Mouse (Mus musculus): ENCODE data around the gene Sf1. TPM values are rescaled to one million over a fixed set of nuclear protein-coding genes. Genes with fewer than 3 reads are reported as not detected.

Gene Sf1
- 10 to 100 TPM; 55.3 to 56.7 TPM for polyA plus RNA-seq (2017; shearing (Covaris generic))

GRCm38 (mm10) chr19:6363411-6364240 lies at the start of gene Sf1:
Gene Sf1, plus strand, starts transcription at chr19:6363690.
- ATAC-seq, result peak; percentile 84

GRCm38 (mm10) chr19:6313796-6314195 lies 49.7 kb upstream of the Sf1 start:
- no peak for ATAC-seq

GRCm38 (mm10) chr19:6314513-6314912 lies 49.0 kb upstream of the Sf1 start:
- ATAC-seq, result no peak

GRCm38 (mm10) chr19:6315573-6315972 lies 47.9 kb upstream of the Sf1 start:
- no peak for ATAC-seq

GRCm38 (mm10) chr19:6318145-6318544 lies 45.3 kb upstream of the Sf1 start:
- no peak for ATAC-seq

- no peak for ATAC-seq
Observed at GRCm38 (mm10) chr19:6321358-6321757, 42.1 kb upstream of the Sf1 start.

- no peak for ATAC-seq
Observed at GRCm38 (mm10) chr19:6321786-6322621, 41.5 kb upstream of the Sf1 start.

- ATAC-seq, result no peak
Observed at GRCm38 (mm10) chr19:6324751-6325150, 38.7 kb upstream of the Sf1 start.

- ATAC-seq, result no peak
Observed at GRCm38 (mm10) chr19:6331178-6331577, 32.3 kb upstream of the Sf1 start.

- peak; percentile 47 for ATAC-seq
Observed at GRCm38 (mm10) chr19:6331719-6332516, 31.6 kb upstream of the Sf1 start.

- no peak for ATAC-seq
Observed at GRCm38 (mm10) chr19:6333761-6334595, 29.5 kb upstream of the Sf1 start.

- ATAC-seq, result peak; percentile 91
Observed at GRCm38 (mm10) chr19:6334673-6335457, 28.6 kb upstream of the Sf1 start, which contains the start of gene Men1. Gene Men1, plus strand, starts transcription at chr19:6334979.

GRCm38 (mm10) chr19:6335458-6335827 lies 28.0 kb upstream of the Sf1 start:
- no peak for ATAC-seq

GRCm38 (mm10) chr19:6336920-6337319 lies 26.6 kb upstream of the Sf1 start:
- no peak for ATAC-seq

GRCm38 (mm10) chr19:6338171-6338570 lies 25.3 kb upstream of the Sf1 start:
- no peak for ATAC-seq

- no peak for ATAC-seq
Observed at GRCm38 (mm10) chr19:6338716-6339115, 24.8 kb upstream of the Sf1 start.

GRCm38 (mm10) chr19:6339191-6339590 lies 24.3 kb upstream of the Sf1 start:
- ATAC-seq, result no peak

GRCm38 (mm10) chr19:6339890-6340504 lies 23.5 kb upstream of the Sf1 start:
- peak; percentile 66 for ATAC-seq

GRCm38 (mm10) chr19:6340524-6341452 lies 22.7 kb upstream of the Sf1 start, which contains the start of gene Map4k2:
Gene Map4k2, plus strand, starts transcription at chr19:6341135.
- ATAC-seq, result peak; percentile 80

Data from CD4-positive, CD25-positive, alpha-beta regulatory T cell, adult 4 months (primary cell).